Mouse (Mus musculus) MEL (cell line): Measurements from ENCODE around the gene Ehd2.

Experiments
- BHLHE40 ChIP-seq: IDR thresholded peaks from 2 replicates; pipeline ENCODE4 v1.6.1; 2012; ENCODE audit warnings: low read depth, mild to moderate bottlenecking, inconsistent platforms, low read length, improper control_type of control experiment, borderline replicate concordance
- CHD1 ChIP-seq: IDR thresholded peaks from 2 replicates; pipeline ENCODE4 v1.6.1; 2012; ENCODE audit warnings: low read depth, mild to moderate bottlenecking, inconsistent platforms, low read length, improper control_type of control experiment
- CHD2 ChIP-seq: IDR thresholded peaks from 2 replicates; pipeline ENCODE4 v1.6.1; 2011; ENCODE audit warnings: low read length, improper control_type of control experiment
- CTCF ChIP-seq, 3 experiments: IDR thresholded peaks in 2 of 3; conservative IDR thresholded peaks in 1 of 3; 2 replicates each; pipeline ENCODE4 v1.5.1; 2011 to 2012; ENCODE audit warnings: low read length in 3 of 3, low read depth in 2 of 3, mild to moderate bottlenecking in 2 of 3, improper control_type of control experiment in 1 of 3, inconsistent platforms in 1 of 3, mixed read lengths in 1 of 3, moderate library complexity in 1 of 3; ENCODE audit not compliant: control insufficient read depth in 1 of 3, insufficient read depth in 1 of 3, poor library complexity in 1 of 3, severe bottlenecking in 1 of 3
- GABPA ChIP-seq: IDR thresholded peaks from 2 replicates; pipeline ENCODE4 v1.6.1; 2012; ENCODE audit warnings: low read depth, mild to moderate bottlenecking, inconsistent platforms, low read length, improper control_type of control experiment, moderate library complexity
- JUND ChIP-seq: IDR thresholded peaks from 2 replicates; pipeline ENCODE4 v1.6.1; 2011; ENCODE audit warnings: low read depth, mild to moderate bottlenecking, improper control_type of control experiment, low read length
- MAFK ChIP-seq: IDR thresholded peaks from 2 replicates; pipeline ENCODE4 v1.6.1; 2011; ENCODE audit warnings: low read depth, mild to moderate bottlenecking, low read length, improper control_type of control experiment, borderline replicate concordance
- MXI1 ChIP-seq: IDR thresholded peaks from 2 replicates; pipeline ENCODE4 v1.6.1; 2011; ENCODE audit warnings: mild to moderate bottlenecking, low read depth, low read length, improper control_type of control experiment
- MYC ChIP-seq: IDR thresholded peaks from 2 replicates; pipeline ENCODE4 v1.6.1; 2011; ENCODE audit warnings: low read depth, mild to moderate bottlenecking, low read length, improper control_type of control experiment, moderate library complexity
- POLR2A ChIP-seq, 2 experiments: IDR thresholded peaks; 2 replicates each; pipeline ENCODE4 v1.6.1; 2011 to 2012; ENCODE audit warnings: low read length in 2 of 2, mild to moderate bottlenecking in 2 of 2, control low read depth in 1 of 2, improper control_type of control experiment in 1 of 2, low read depth in 1 of 2, moderate library complexity in 1 of 2; ENCODE audit not compliant: control insufficient read depth in 1 of 2, insufficient read depth in 1 of 2, poor library complexity in 1 of 2
- RCOR1 ChIP-seq: IDR thresholded peaks from 2 replicates; pipeline ENCODE4 v1.6.1; 2012; ENCODE audit warnings: low read depth, mild to moderate bottlenecking, inconsistent platforms, low read length, improper control_type of control experiment
- USF2 ChIP-seq, 2 experiments: IDR thresholded peaks; 2 replicates each; pipeline ENCODE4 v1.6.1; 2011 to 2012; ENCODE audit warnings: improper control_type of control experiment in 2 of 2, low read length in 2 of 2, borderline replicate concordance in 1 of 2, inconsistent platforms in 1 of 2, low read depth in 1 of 2, mild to moderate bottlenecking in 1 of 2; ENCODE audit not compliant: insufficient read depth in 1 of 2
- ZNF384 ChIP-seq: IDR thresholded peaks from 2 replicates; pipeline ENCODE4 v1.6.1; 2012; ENCODE audit warnings: low read depth, mild to moderate bottlenecking, inconsistent platforms, low read length, improper control_type of control experiment

DNA sequence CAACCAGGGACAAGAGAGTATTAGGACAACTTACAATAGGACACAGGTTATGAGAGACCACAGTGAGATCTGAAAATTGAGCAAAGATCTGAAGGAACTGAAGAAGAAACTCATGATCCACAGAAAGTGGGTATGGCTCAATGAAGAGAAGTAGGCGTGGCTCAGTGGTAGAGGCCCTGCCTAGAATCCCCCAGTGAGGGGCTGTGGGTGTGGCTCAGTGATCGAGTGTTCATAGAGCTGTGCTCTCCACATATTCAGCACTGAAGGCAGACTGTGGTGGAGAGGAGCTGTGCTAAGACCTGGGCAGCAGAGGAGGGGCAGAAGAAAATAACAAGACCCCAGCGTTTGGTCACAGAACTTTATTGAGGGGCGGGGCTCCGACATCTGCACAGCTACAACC, 29.9 kb downstream of the Ehd2 start:
- no peak for TF ChIP-seq USF2 (IDR thresholded peaks at IDR 0.05; ENCODE audit: borderline replicate concordance in 1 of 2, insufficient read depth in 1 of 2, low read depth in 1 of 2, low read length in 2 of 2)
- TF ChIP-seq GABPA = no peak
- no peak for TF ChIP-seq JUND
- no peak for TF ChIP-seq CHD1
- TF ChIP-seq RCOR1 = no peak
- TF ChIP-seq CTCF (IDR thresholded peaks at IDR 0.05 in 2 of 3, conservative IDR thresholded peaks at IDR 0.05 in 1 of 3; ENCODE audit: control insufficient read depth in 1 of 3, insufficient read depth in 1 of 3, low read depth in 2 of 3, low read length in 3 of 3, poor library complexity in 1 of 3, severe bottlenecking in 1 of 3) = no peak
- TF ChIP-seq BHLHE40 = no peak
- TF ChIP-seq CHD2 = no peak
- TF ChIP-seq MYC = no peak
- TF ChIP-seq MAFK = no peak
- TF ChIP-seq MXI1 = no peak
- no peak for TF ChIP-seq POLR2A (IDR thresholded peaks at IDR 0.05; ENCODE audit: control insufficient read depth in 1 of 2, insufficient read depth in 1 of 2, low read depth in 1 of 2, low read length in 2 of 2, poor library complexity in 1 of 2)
- TF ChIP-seq ZNF384 = no peak
